Mouse (Mus musculus): ENCODE data around the gene Gm38392. TPM values are rescaled to one million over a fixed set of nuclear protein-coding genes. Genes with fewer than 3 reads are reported as not detected.

Gene Gm38392
- total RNA-seq, 2 experiments from 2014 or later, result 0.47 to 0.76 TPM

GRCm38 (mm10) chr3:88198505-88199020 is 88.4 kb downstream of the Gm38392 start:
- DNase-seq, result no peak

GRCm38 (mm10) chr3:88197741-88198504 is 89.1 kb downstream of the Gm38392 start:
- DNase-seq, result no peak

Small RNA genes lying within 50 kb of the gene (microRNA-seq; reads per million reads assigned to microRNA genes)
- gene Gm25641 (0 reads per million in 2 experiments), gene Mir3093 (38.8 to 42.5 reads per million in 2 experiments), gene Mir9-1 (0 reads per million in 2 experiments)

Other genes with a start within 250 kb of the Gm38392 start
- 10 to 100 TPM; 14.5 to 17.8 TPM for gene Gpatch4, start 244.1 kb downstream of the Gm38392 start, total RNA-seq (2021)
- gene Naxe, start 228.7 kb downstream of the Gm38392 start, total RNA-seq (2021), result 10 to 100 TPM; 77.7 to 78.1 TPM
- not detected for gene Ttc24, start 208.9 kb downstream of the Gm38392 start, total RNA-seq (2021)
- gene Iqgap3, start 205.2 kb downstream of the Gm38392 start, total RNA-seq (2021), result under 1 TPM; 0.37 to 0.53 TPM
- gene Mef2d, start 144.8 kb downstream of the Gm38392 start, total RNA-seq (2021), result 100 to 1,000 TPM; 191 to 207 TPM
- gene Rhbg, start 32.5 kb downstream of the Gm38392 start, total RNA-seq (2021), result not detected
- 1 to 10 TPM; 5.0 to 5.3 TPM for gene Tsacc, start 9.8 kb upstream of the Gm38392 start, total RNA-seq (2021)
- gene Cct3, start 9.9 kb upstream of the Gm38392 start, total RNA-seq (2021), result 100 to 1,000 TPM; 185 to 188 TPM
- 10 to 100 TPM; 78.4 to 84.8 TPM for gene Glmp, start 37.8 kb upstream of the Gm38392 start, total RNA-seq (2021)
- 1 to 10 TPM; 1.5 to 1.9 TPM for gene Tmem79, start 48.9 kb upstream of the Gm38392 start, total RNA-seq (2021)
- gene Smg5, start 49.0 kb upstream of the Gm38392 start, total RNA-seq (2021), result 10 to 100 TPM; 65.1 to 72.6 TPM
- 10 to 100 TPM; 13.6 to 14.2 TPM for gene Paqr6, start 77.4 kb upstream of the Gm38392 start, total RNA-seq (2021)
- gene Bglap3, start 85.5 kb upstream of the Gm38392 start, total RNA-seq (2021), result under 1 TPM in 1 of 2 experiments, not detected in 1; 0.63 TPM
- not detected for gene Bglap2, start 91.5 kb upstream of the Gm38392 start, total RNA-seq (2021)
- gene Bglap, start 97.3 kb upstream of the Gm38392 start, total RNA-seq (2021), result not detected
- gene Pmf1, start 123.1 kb upstream of the Gm38392 start, total RNA-seq (2021), result 1 to 10 TPM; 5.3 to 6.3 TPM
- gene Slc25a44, start 137.9 kb upstream of the Gm38392 start, total RNA-seq (2021), result 10 to 100 TPM; 68.6 to 69.1 TPM
- 10 to 100 TPM; 34.1 to 36.8 TPM for gene Sema4a, start 174.0 kb upstream of the Gm38392 start, total RNA-seq (2021)
- 10 to 100 TPM; 32.6 to 34.3 TPM for gene Lmna, start 222.7 kb upstream of the Gm38392 start, total RNA-seq (2021)
- 1 to 10 TPM; 4.0 to 4.4 TPM for gene Mex3a, start 245.2 kb upstream of the Gm38392 start, total RNA-seq (2021)